Mouse (Mus musculus): Measurements from ENCODE around the gene Pnmt.
A peak's percentile ranks its signal among the peaks of the same experiment; 100 is the strongest.

Pnmt gene

GRCm38 (mm10) chr11:98389221-98389780 is 3.1 kb downstream of the Pnmt start:
- TF ChIP-seq GATA4 (IDR thresholded peaks at IDR 0.05; ENCODE audit: insufficient replicate concordance, low read length) = no peak

DNA sequence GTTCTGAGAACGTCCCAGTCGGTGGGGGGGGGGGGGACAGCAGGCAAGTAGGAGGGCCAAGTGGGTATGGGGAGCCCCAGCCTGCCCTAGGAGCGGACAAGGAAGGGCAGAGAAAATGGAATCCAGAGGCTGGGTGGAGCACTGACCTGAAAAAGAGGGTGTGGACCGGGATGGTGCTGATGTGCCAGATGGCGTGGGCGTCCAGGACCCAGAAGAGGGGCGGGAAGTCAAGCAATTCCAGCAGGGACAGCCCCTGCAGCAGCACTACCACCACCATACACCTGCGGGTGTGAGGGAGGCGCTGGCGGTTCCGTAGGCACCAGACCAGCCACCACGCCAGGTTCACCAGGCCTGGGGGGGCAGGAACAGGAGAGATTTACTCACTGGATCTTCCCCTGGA is 3.9 kb downstream of the Pnmt start:
- TF ChIP-seq GATA4 (IDR thresholded peaks at IDR 0.05; ENCODE audit: insufficient replicate concordance, low read length) = no peak

GRCm38 (mm10) chr11:98392034-98392433 is 5.8 kb downstream of the Pnmt start:
- TF ChIP-seq GATA4 (IDR thresholded peaks at IDR 0.05; ENCODE audit: insufficient replicate concordance, low read length) = no peak

GRCm38 (mm10) chr11:98392645-98393044 is 6.4 kb downstream of the Pnmt start:
- no peak for TF ChIP-seq GATA4 (IDR thresholded peaks at IDR 0.05; ENCODE audit: insufficient replicate concordance, low read length)

DNA sequence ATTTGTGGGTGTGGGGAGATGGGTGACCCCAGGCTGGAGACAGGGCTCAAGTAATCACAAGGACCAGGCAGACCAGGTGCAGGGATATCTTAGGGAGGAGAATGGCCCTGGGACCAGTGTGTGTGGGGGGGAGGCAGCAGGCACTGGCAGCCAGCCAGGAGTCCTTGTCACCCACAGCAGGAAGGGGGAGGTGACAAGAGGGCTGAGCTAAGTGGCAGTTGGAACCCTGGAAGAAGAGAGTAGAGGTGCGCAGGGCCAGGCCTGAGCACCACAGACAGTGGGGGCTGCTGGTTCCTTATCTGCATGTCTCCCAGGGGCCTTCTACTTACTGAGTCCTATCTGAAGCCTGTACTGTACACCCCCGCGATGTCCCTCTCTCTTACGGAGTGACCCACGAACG is 7.1 kb downstream of the Pnmt start:
- no peak for TF ChIP-seq GATA4 (IDR thresholded peaks at IDR 0.05; ENCODE audit: insufficient replicate concordance, low read length)

GRCm38 (mm10) chr11:98394301-98394700 is 8.1 kb downstream of the Pnmt start:
- no peak for TF ChIP-seq GATA4 (IDR thresholded peaks at IDR 0.05; ENCODE audit: insufficient replicate concordance, low read length)

- TF ChIP-seq GATA4 (IDR thresholded peaks at IDR 0.05; ENCODE audit: insufficient replicate concordance, low read length) = no peak
Measured at GRCm38 (mm10) chr11:98395041-98395440, 8.8 kb downstream of the Pnmt start.

GRCm38 (mm10) chr11:98397946-98398345 is 11.7 kb downstream of the Pnmt start:
- no peak for TF ChIP-seq GATA4 (IDR thresholded peaks at IDR 0.05; ENCODE audit: insufficient replicate concordance, low read length)

GRCm38 (mm10) chr11:98400161-98400726 is 14.0 kb downstream of the Pnmt start, which contains the start of gene Pgap3:
Gene Pgap3, minus strand, starts transcription at chr11:98400490.
- no peak for TF ChIP-seq GATA4 (IDR thresholded peaks at IDR 0.05; ENCODE audit: insufficient replicate concordance, low read length)

- no peak for TF ChIP-seq GATA4 (IDR thresholded peaks at IDR 0.05; ENCODE audit: insufficient replicate concordance, low read length)
Measured at GRCm38 (mm10) chr11:98400816-98401215, 14.6 kb downstream of the Pnmt start.

DNA sequence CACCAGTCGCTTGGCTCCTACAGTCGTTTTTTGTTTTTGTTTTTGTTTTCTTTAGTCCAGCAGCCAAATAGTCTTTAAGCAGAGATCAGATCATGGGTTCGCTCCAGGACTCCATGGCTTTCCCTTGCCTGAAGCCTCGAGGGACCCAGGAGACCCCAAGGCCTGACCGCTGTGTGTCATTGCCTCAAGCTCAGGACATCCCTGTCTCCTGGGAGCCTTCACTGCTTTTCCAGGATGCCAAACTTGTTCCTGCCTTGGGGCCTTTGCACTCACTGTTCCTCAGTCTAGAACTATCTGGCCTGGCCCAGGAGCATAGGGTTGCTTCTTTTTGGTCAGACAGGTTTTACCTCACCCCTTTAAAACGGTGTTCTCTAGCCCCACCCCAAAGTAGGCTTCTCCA is 20.4 kb downstream of the Pnmt start:
- no peak for TF ChIP-seq GATA4 (IDR thresholded peaks at IDR 0.05; ENCODE audit: insufficient replicate concordance, low read length)

DNA sequence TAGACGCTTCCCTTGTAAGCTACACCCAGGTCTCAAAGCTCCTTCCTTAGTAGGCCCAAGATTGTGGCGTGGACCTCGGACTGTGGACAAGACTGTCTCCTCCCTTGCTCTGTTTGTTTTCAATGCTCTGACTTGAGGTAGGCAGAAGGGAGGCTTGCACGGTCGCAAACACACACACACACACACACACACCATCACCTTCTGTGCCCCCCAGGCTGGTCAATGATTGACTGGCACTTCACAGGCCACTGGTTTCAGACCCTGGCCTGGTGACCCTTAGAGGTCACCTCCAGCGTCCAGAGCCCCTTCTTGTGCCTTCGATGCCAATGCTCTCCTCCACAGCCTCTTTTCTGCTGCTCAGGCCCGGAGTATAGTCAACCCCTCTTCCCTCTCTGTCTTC is 22.6 kb downstream of the Pnmt start:
- TF ChIP-seq GATA4 (IDR thresholded peaks at IDR 0.05; ENCODE audit: insufficient replicate concordance, low read length) = no peak

DNA sequence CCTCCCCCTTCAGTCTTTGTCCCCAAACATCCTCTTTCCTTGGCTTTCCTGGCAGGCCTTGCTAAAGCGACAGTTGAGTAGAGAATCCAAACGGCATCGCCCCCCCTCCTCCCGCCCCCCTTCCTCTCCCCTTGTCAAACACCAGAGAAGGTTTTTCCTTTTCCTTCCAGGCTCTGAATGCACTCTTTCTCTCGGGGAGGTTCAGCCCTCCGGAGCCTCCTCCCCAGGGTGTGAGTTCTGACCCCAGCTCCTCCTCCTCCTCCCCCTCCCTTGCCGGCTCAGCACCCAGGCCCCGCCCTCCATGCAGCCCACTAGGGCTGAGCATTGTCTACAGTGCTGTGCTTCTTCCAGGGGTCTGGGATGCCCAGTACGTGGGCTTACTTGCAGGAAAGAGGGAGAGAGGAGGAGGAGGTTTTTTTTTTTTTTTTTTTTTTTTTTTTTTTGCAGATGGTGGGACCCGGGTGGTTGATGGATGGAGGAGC is 23.1 kb downstream of the Pnmt start:
- TF ChIP-seq GATA4 (IDR thresholded peaks at IDR 0.05; ENCODE audit: insufficient replicate concordance, low read length) = no peak

DNA sequence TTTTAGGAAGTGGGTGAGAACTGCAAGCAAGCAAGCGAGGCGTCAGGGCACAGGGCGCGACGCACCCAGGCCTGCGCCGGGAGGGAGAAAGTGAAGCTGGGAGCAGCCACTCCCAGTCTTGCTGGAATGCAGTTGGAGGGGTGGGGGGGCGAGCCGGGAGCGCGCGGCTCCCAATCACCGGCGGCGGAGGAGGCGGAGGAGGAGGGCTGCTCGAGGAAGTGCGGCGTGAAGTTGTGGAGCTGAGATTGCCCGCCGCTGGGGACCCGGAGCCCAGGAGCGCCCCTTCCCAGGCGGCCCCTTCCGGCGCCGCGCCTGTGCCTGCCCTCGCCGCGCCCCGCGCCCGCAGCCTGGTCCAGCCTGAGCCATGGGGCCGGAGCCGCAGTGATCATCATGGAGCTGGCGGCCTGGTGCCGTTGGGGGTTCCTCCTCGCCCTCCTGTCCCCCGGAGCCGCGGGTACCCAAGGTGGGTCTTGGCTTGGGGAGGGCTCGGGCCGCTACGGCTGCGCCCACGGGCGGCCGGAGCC is 26.1 kb downstream of the Pnmt start, which contains the start of gene Erbb2:
Gene Erbb2 (plus strand): TSS at position 198 of the 524 bp plus-strand sequence.
- peak; percentile 38; the same call in 1 of the 2 replicates for TF ChIP-seq GATA4 (IDR thresholded peaks at IDR 0.05; ENCODE audit: insufficient replicate concordance, low read length)

DNA sequence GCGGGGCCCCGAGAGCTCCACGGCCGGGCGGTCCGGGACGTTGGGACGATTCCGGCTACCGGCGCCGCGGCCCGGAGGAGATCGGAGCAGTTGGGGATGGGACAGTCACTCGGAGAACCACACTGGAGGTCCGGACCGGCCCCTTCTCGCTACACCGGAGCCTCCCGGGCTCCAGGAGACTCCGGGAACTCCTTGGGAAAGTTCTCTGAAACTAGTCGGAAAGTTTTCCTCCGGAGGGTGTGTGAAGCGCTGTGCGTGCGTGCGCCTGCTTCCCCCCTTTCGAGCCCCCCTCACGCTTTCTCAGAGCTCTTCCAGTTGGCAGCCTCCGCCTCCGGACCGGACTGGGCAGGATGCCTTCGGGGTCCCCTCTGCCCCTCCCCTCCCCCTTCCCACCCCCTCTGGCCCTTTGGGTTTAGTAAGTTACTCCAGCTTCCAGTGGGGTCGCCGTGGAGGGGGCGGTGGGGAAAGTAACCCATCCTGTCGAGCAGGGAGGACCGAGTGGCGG is 26.6 kb downstream of the Pnmt start:
- TF ChIP-seq GATA4 (IDR thresholded peaks at IDR 0.05; ENCODE audit: insufficient replicate concordance, low read length) = no peak

GRCm38 (mm10) chr11:98413731-98414130 is 27.5 kb downstream of the Pnmt start:
- no peak for TF ChIP-seq GATA4 (IDR thresholded peaks at IDR 0.05; ENCODE audit: insufficient replicate concordance, low read length)

All from liver, adult (tissue).